Mouse (Mus musculus) liver, postnatal 0 days (tissue): ENCODE data around the gene Bcl2l2. TPM values are rescaled to one million over a fixed set of nuclear protein-coding genes. Genes with fewer than 3 reads are reported as not detected.

Source experiments
- ATAC-seq: fragments of 200-750 bp; cut with Nextera tagmentation; 2 replicates; pipeline ENCODE4 v1.8.0; 2017; ENCODE audit warnings: mild to moderate bottlenecking, moderate library complexity
- DNase-seq: peaks from one replicate; pipeline ENCODE4 v3.0.0-alpha.2; 2016
- H3K27ac ChIP-seq: fragments of 300-500 bp; sonication (generic); 2 replicates; pipeline ENCODE4 v1.5.1; 2014; ENCODE audit warnings: antibody characterized with exemption, moderate library complexity, mild to moderate bottlenecking, low read depth
- H3K27me3 ChIP-seq: fragments of 300-500 bp; sonication (generic); 2 replicates; pipeline ENCODE4 v1.6.1; 2014; ENCODE audit warnings: low read length, control low read depth, mixed read lengths; ENCODE audit not compliant: insufficient read depth
- H3K36me3 ChIP-seq: fragments of 300-500 bp; sonication (generic); replicated peaks from 2 replicates; pipeline ENCODE4 v1.6.1; 2014; ENCODE audit warnings: mild to moderate bottlenecking, control low read depth, low read length, moderate library complexity, mixed read lengths; ENCODE audit not compliant: insufficient read depth
- H3K4me1 ChIP-seq: fragments of 300-500 bp; sonication (generic); 2 replicates; pipeline ENCODE4 v1.6.1; 2014; ENCODE audit warnings: antibody characterized with exemption, mild to moderate bottlenecking, control low read depth; ENCODE audit not compliant: insufficient read depth
- H3K4me2 ChIP-seq: fragments of 300-500 bp; sonication (generic); 2 replicates; pipeline ENCODE4 v1.6.1; 2014; ENCODE audit warnings: low read depth, mild to moderate bottlenecking, low read length, moderate library complexity, mixed read lengths
- H3K4me3 ChIP-seq: fragments of 300-500 bp; sonication (generic); 2 replicates; pipeline ENCODE4 v1.5.1; 2014; ENCODE audit warnings: low read depth, low read length
- H3K9ac ChIP-seq: fragments of 300-500 bp; sonication (generic); replicated peaks from 2 replicates; pipeline ENCODE4 v1.6.1; 2014; ENCODE audit warnings: mild to moderate bottlenecking, moderate library complexity
- H3K9me3 ChIP-seq: fragments of 300-500 bp; sonication (generic); 2 replicates; pipeline ENCODE4 v1.6.1; 2016; ENCODE audit warnings: mild to moderate bottlenecking, control low read depth, low read length, mixed read lengths
- CTCF ChIP-seq: sonication (generic); IDR thresholded peaks from 2 replicates; pipeline ENCODE4 v1.5.1; 2016; ENCODE audit warnings: antibody characterized with exemption, low read depth
- EP300 ChIP-seq: IDR thresholded peaks from 2 replicates; pipeline ENCODE4 v1.6.1; 2016; ENCODE audit warnings: antibody characterized with exemption, low read depth, mild to moderate bottlenecking
- WGBS: fragments of 180-500 bp; shearing (Covaris S2); extraction: QIAGEN DNeasy Blood & Tissue Kit; methylation state at CpG from one replicate; pipeline ENCODE4 v1.1.7; 2014; ENCODE audit not compliant: insufficient replicate concordance; 5-methylcytosine and 5-hydroxymethylcytosine counted together
- polyA plus RNA-seq: library from polyadenylated mRNA; unstranded; fragments of >200 nt; fragmentation: Nextera tagmentation; extraction: Ambion mirVana; gene quantifications from 2 replicates; pipeline ENCODE4 v1.2.1, GENCODE M21; 2015

The Bcl2l2 gene
- polyA plus RNA-seq, 1 experiment from 2014 or later = 1.1 TPM

GRCm38 (mm10) chr14:54870861-54871260 is 12.3 kb upstream of the Bcl2l2 start, which contains the start of gene Homez:
TSS of gene Homez (minus strand) at chr14:54870961.
- Histone ChIP-seq H3K27me3 (no peaks in the 10 kb centered on the region), H3K4me3 (no peak within 1 kb of the TSS), H3K36me3 (no peaks in the 10 kb centered on the region), H3K4me2 (no peak within 1 kb of the TSS), H3K4me1 (peaks cover 4% of the 10 kb centered on the region), H3K27ac (no peak within 1 kb of the TSS), H3K9ac (no peak within 1 kb of the TSS), H3K9me3 (no peaks in the 10 kb centered on the region)
- DNase-seq (no peak), ATAC-seq (no peak)
- no peak for TF ChIP-seq EP300
- TF ChIP-seq CTCF = no peak
- 77% methylated on average over 5 of the region's 5 CpGs for WGBS

DNA sequence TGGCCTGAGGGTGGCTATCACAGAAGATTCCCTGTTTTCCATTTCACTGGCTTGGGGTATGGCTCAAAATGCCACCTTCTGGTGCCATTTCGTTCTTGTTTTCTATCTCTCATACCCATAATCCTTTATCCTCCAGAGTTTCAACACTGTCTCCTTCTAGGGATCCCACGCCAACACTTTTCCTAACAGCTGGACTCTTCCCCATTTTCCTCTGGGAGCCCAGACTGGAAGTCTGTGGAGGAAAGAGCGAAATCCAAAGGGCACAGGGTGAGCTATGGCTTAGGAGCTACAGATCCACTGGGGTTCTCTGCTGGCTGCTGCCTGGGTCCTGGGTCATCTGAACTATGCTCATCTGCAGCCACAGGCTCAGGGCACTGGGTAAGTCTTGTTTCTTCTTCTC is 9.0 kb upstream of the Bcl2l2 start:
- Histone ChIP-seq H3K27ac (no peak overlapping the region), H3K27me3 (no peaks in the 10 kb centered on the region), H3K4me2 (no peak overlapping the region), H3K4me3 (no peak overlapping the region), H3K36me3 (no peaks in the 10 kb centered on the region), H3K9me3 (no peaks in the 10 kb centered on the region), H3K9ac (no peak overlapping the region), H3K4me1 (peaks cover 17% of the 10 kb centered on the region)
- 79% methylated on average over 3 of the region's 3 CpGs for WGBS
- DNase-seq (no peak), ATAC-seq (no peak)
- no peak for TF ChIP-seq CTCF
- TF ChIP-seq EP300 = no peak

DNA sequence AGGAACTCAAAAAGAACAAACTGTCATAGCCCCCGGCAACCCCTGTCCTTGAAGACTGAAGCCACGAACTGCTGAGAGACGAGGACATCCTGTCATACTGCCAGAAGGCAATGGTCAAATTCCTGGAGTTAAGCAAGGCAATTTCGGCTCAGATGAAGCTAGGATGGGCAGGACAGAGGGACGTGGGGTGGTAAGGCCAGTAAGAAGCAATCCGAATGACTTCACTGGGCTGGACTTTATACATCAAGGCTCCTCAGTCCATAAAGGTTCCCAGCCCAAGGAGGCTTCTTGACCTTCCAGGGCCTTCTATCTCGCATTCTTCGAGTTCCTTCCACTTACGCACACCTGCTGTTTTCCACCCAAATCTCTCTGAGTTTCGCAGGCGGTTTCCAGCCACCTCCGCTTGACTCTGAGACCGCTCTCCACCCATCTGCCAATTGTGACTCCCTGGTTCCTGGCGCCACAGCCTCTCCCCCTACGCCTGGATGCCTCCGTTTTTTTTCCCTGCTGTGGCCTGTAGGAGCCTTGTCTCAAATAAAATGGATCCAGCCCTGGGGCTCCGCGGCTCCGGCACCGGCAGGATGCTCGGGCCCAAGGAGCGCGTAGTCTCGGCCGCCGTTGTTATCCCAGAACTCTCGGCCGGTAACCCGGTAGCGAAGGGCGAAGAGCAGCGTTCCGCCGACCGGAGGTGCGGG is 7.2 kb upstream of the Bcl2l2 start:
- Histone ChIP-seq H3K4me1 (peaks cover 17% of the 10 kb centered on the region), H3K4me3 (peak overlapping the region; percentile 73), H3K4me2 (peak overlapping the region; percentile 100), H3K27me3 (no peaks in the 10 kb centered on the region), H3K9me3 (no peaks in the 10 kb centered on the region), H3K9ac (peak overlapping the region; percentile 73), H3K27ac (peak overlapping the region; percentile 50), H3K36me3 (no peaks in the 10 kb centered on the region)
- peak; percentile 26 for ATAC-seq
- no peak for DNase-seq
- no peak for TF ChIP-seq EP300
- no peak for TF ChIP-seq CTCF
- WGBS = 6% methylated on average over 36 of the region's 36 CpGs

- Histone ChIP-seq H3K4me2 (peak overlapping the region; percentile 100), H3K36me3 (no peaks in the 10 kb centered on the region), H3K27me3 (no peaks in the 10 kb centered on the region), H3K9me3 (no peaks in the 10 kb centered on the region), H3K27ac (peak overlapping the region; percentile 50), H3K4me1 (peaks cover 17% of the 10 kb centered on the region), H3K4me3 (peak overlapping the region; percentile 73), H3K9ac (peak overlapping the region; percentile 73)
- under 1% methylated on average over 46 of the region's 72 CpGs for WGBS
- ATAC-seq (peak; percentile 94), DNase-seq (peak; percentile 90)
- TF ChIP-seq CTCF (no peak), EP300 (no peak)
Measured at GRCm38 (mm10) chr14:54876539-54877047, 6.6 kb upstream of the Bcl2l2 start.

DNA sequence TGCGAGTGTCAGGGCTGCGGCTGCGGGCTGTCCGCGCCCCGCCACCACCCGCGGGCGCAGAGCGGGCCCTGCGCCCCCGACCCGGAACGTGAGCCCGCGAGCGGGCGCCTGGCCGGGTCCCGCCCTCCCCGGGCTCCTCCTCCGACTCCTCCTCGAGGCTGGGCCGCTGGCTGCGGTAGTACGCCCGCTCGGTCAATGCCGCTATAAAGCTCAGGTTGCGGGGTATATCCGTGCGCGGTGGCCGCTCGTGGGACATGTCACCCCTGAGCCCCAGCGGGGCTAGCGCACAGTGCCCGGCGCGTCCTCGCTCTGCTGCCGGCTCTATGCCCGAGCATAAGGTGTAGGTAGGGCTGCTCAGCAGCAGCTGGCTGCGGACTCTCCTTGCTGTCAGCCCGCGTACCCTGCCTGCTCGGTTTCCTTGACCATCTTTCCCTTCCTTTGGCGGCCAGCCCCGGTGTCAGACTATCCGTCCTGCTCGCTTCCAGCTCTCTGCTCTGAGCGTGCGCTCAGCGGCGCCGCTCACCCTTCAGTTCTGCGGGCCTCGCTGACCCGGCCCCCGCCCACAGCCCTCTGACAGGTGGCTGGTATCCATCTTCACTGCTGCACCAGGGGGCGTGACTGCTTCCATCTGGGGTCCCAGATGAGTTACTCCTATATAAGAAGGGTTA is 6.0 kb upstream of the Bcl2l2 start, which contains the start of gene Ppp1r3e:
Gene Ppp1r3e (minus strand): TSS at position 503 of the 668 bp plus-strand sequence.
- peak within 1 kb of the TSS; percentile 73 for H3K4me3 ChIP-seq
- peak within 1 kb of the TSS; percentile 50 for H3K27ac ChIP-seq
- peaks cover 17% of the 10 kb centered on the region for H3K4me1 ChIP-seq
- peak; percentile 80 for DNase-seq
- no peaks in the 10 kb centered on the region for H3K36me3 ChIP-seq
- peak within 1 kb of the TSS; percentile 73 for H3K9ac ChIP-seq
- TF ChIP-seq EP300 (no peak), CTCF (peak; percentile 18; the same call in 1 of the 2 replicates)
- H3K27me3 ChIP-seq = no peaks in the 10 kb centered on the region
- WGBS = under 1% methylated on average over 51 of the region's 61 CpGs
- peak within 1 kb of the TSS; percentile 100 for H3K4me2 ChIP-seq
- no peaks in the 10 kb centered on the region for H3K9me3 ChIP-seq
- ATAC-seq = peak; percentile 82
